Mouse (Mus musculus): ENCODE data around the gene Agfg2. TPM values are rescaled to one million over a fixed set of nuclear protein-coding genes. Genes with fewer than 3 reads are reported as not detected.

The Agfg2 gene
- polyA plus RNA-seq, 1 experiment from 2014 or later = 11.3 TPM

GRCm38 (mm10) chr5:137713454-137713853 is 28.9 kb upstream of the Agfg2 start:
- no peaks in the 10 kb centered on the region for H3K36me3 ChIP-seq (ENCODE audit: control insufficient read depth, insufficient read depth, low read length)
- H3K9me3 ChIP-seq (ENCODE audit: control insufficient read depth, low read length) = no peaks in the 10 kb centered on the region
- no peaks in the 10 kb centered on the region for H3K27me3 ChIP-seq (ENCODE audit: control insufficient read depth, insufficient read depth, low read length)
- no peak overlapping the region for H3K4me2 ChIP-seq (ENCODE audit: low read depth, low read length)
- 82% methylated on average over 5 of the region's 5 CpGs for WGBS
- ATAC-seq (ENCODE audit: low read depth) = no peak
- H3K4me3 ChIP-seq (ENCODE audit: low read depth, low read length) = no peak overlapping the region
- no peaks in the 10 kb centered on the region for H3K4me1 ChIP-seq (ENCODE audit: control insufficient read depth, insufficient read depth, low read length)
- H3K27ac ChIP-seq (ENCODE audit: low read depth, low read length) = no peak overlapping the region
- no peak overlapping the region for H3K9ac ChIP-seq (replicated peaks; ENCODE audit: low read depth, low read length)

- H3K9me3 ChIP-seq (ENCODE audit: control insufficient read depth, low read length) = no peaks in the 10 kb centered on the region
- no peaks in the 10 kb centered on the region for H3K27me3 ChIP-seq (ENCODE audit: control insufficient read depth, insufficient read depth, low read length)
- H3K4me1 ChIP-seq (ENCODE audit: control insufficient read depth, insufficient read depth, low read length) = no peaks in the 10 kb centered on the region
- ATAC-seq (ENCODE audit: low read depth) = no peak
- 60% methylated on average over 12 of the region's 12 CpGs for WGBS
- H3K4me3 ChIP-seq (ENCODE audit: low read depth, low read length) = no peak overlapping the region
- no peaks in the 10 kb centered on the region for H3K36me3 ChIP-seq (ENCODE audit: control insufficient read depth, insufficient read depth, low read length)
- H3K4me2 ChIP-seq (ENCODE audit: low read depth, low read length) = peak overlapping the region; percentile 20; the same call in 1 of the 2 replicates
- H3K27ac ChIP-seq (ENCODE audit: low read depth, low read length) = peak overlapping the region; percentile 39; the same call in 1 of the 2 replicates
- no peak overlapping the region for H3K9ac ChIP-seq (replicated peaks; ENCODE audit: low read depth, low read length)
These were observed 22.5 kb upstream of the Agfg2 start for GRCm38 (mm10) chr5:137706913-137707633.

GRCm38 (mm10) chr5:137705242-137705641 is 20.7 kb upstream of the Agfg2 start:
- ATAC-seq (ENCODE audit: low read depth) = no peak
- H3K4me2 ChIP-seq (ENCODE audit: low read depth, low read length) = no peak overlapping the region
- no peaks in the 10 kb centered on the region for H3K27me3 ChIP-seq (ENCODE audit: control insufficient read depth, insufficient read depth, low read length)
- no peak overlapping the region for H3K9ac ChIP-seq (replicated peaks; ENCODE audit: low read depth, low read length)
- WGBS = 19% methylated on average over 6 of the region's 6 CpGs
- no peaks in the 10 kb centered on the region for H3K9me3 ChIP-seq (ENCODE audit: control insufficient read depth, low read length)
- H3K4me1 ChIP-seq (ENCODE audit: control insufficient read depth, insufficient read depth, low read length) = no peaks in the 10 kb centered on the region
- no peaks in the 10 kb centered on the region for H3K36me3 ChIP-seq (ENCODE audit: control insufficient read depth, insufficient read depth, low read length)
- H3K4me3 ChIP-seq (ENCODE audit: low read depth, low read length) = no peak overlapping the region
- no peak overlapping the region for H3K27ac ChIP-seq (ENCODE audit: low read depth, low read length)

GRCm38 (mm10) chr5:137699850-137700249 is 15.3 kb upstream of the Agfg2 start:
- no peaks in the 10 kb centered on the region for H3K9me3 ChIP-seq (ENCODE audit: control insufficient read depth, low read length)
- no peak for ATAC-seq (ENCODE audit: low read depth)
- 71% methylated on average over 2 of the region's 2 CpGs for WGBS
- H3K4me3 ChIP-seq (ENCODE audit: low read depth, low read length) = no peak overlapping the region
- H3K4me1 ChIP-seq (ENCODE audit: control insufficient read depth, insufficient read depth, low read length) = no peaks in the 10 kb centered on the region
- H3K27me3 ChIP-seq (ENCODE audit: control insufficient read depth, insufficient read depth, low read length) = no peaks in the 10 kb centered on the region
- no peak overlapping the region for H3K4me2 ChIP-seq (ENCODE audit: low read depth, low read length)
- no peak overlapping the region for H3K27ac ChIP-seq (ENCODE audit: low read depth, low read length)
- no peaks in the 10 kb centered on the region for H3K36me3 ChIP-seq (ENCODE audit: control insufficient read depth, insufficient read depth, low read length)
- no peak overlapping the region for H3K9ac ChIP-seq (replicated peaks; ENCODE audit: low read depth, low read length)

GRCm38 (mm10) chr5:137699080-137699479 is 14.6 kb upstream of the Agfg2 start:
- 70% methylated on average over 3 of the region's 3 CpGs for WGBS
- Histone ChIP-seq H3K4me1 (ENCODE audit: control insufficient read depth, insufficient read depth, low read length) (no peaks in the 10 kb centered on the region), H3K9me3 (ENCODE audit: control insufficient read depth, low read length) (no peaks in the 10 kb centered on the region), H3K27me3 (ENCODE audit: control insufficient read depth, insufficient read depth, low read length) (no peaks in the 10 kb centered on the region), H3K27ac (ENCODE audit: low read depth, low read length) (no peak overlapping the region), H3K36me3 (ENCODE audit: control insufficient read depth, insufficient read depth, low read length) (no peaks in the 10 kb centered on the region), H3K4me3 (ENCODE audit: low read depth, low read length) (no peak overlapping the region), H3K9ac (replicated peaks; ENCODE audit: low read depth, low read length) (no peak overlapping the region), H3K4me2 (ENCODE audit: low read depth, low read length) (no peak overlapping the region)
- no peak for ATAC-seq (ENCODE audit: low read depth)

GRCm38 (mm10) chr5:137695930-137696329 is 11.4 kb upstream of the Agfg2 start:
- no peaks in the 10 kb centered on the region for H3K4me1 ChIP-seq (ENCODE audit: control insufficient read depth, insufficient read depth, low read length)

GRCm38 (mm10) chr5:137694796-137695195 is 10.3 kb upstream of the Agfg2 start:
- Histone ChIP-seq H3K27ac (ENCODE audit: low read depth, low read length) (no peak overlapping the region), H3K9me3 (ENCODE audit: control insufficient read depth, low read length) (no peaks in the 10 kb centered on the region), H3K4me1 (ENCODE audit: control insufficient read depth, insufficient read depth, low read length) (no peaks in the 10 kb centered on the region), H3K36me3 (ENCODE audit: control insufficient read depth, insufficient read depth, low read length) (no peaks in the 10 kb centered on the region), H3K27me3 (ENCODE audit: control insufficient read depth, insufficient read depth, low read length) (no peaks in the 10 kb centered on the region), H3K9ac (replicated peaks; ENCODE audit: low read depth, low read length) (no peak overlapping the region), H3K4me3 (ENCODE audit: low read depth, low read length) (no peak overlapping the region), H3K4me2 (ENCODE audit: low read depth, low read length) (no peak overlapping the region)
- WGBS = 48% methylated on average over 3 of the region's 3 CpGs
- ATAC-seq (ENCODE audit: low read depth) = no peak

More at GRCm38 (mm10) chr5:137695930-137696329, 11.4 kb upstream of the Agfg2 start:
- Histone ChIP-seq H3K27me3 (ENCODE audit: control insufficient read depth, insufficient read depth, low read length) (no peaks in the 10 kb centered on the region), H3K4me2 (ENCODE audit: low read depth, low read length) (no peak overlapping the region), H3K36me3 (ENCODE audit: control insufficient read depth, insufficient read depth, low read length) (no peaks in the 10 kb centered on the region), H3K9ac (replicated peaks; ENCODE audit: low read depth, low read length) (no peak overlapping the region), H3K4me3 (ENCODE audit: low read depth, low read length) (no peak overlapping the region), H3K9me3 (ENCODE audit: control insufficient read depth, low read length) (no peaks in the 10 kb centered on the region), H3K27ac (ENCODE audit: low read depth, low read length) (no peak overlapping the region)
- ATAC-seq (ENCODE audit: low read depth) = no peak
- 90% methylated on average over 4 of the region's 4 CpGs for WGBS

- no peak overlapping the region for H3K4me3 ChIP-seq (ENCODE audit: low read depth, low read length)
- H3K27me3 ChIP-seq (ENCODE audit: control insufficient read depth, insufficient read depth, low read length) = no peaks in the 10 kb centered on the region
- ATAC-seq (ENCODE audit: low read depth) = no peak
- H3K4me1 ChIP-seq (ENCODE audit: control insufficient read depth, insufficient read depth, low read length) = no peaks in the 10 kb centered on the region
- no peak overlapping the region for H3K9ac ChIP-seq (replicated peaks; ENCODE audit: low read depth, low read length)
- no peak overlapping the region for H3K27ac ChIP-seq (ENCODE audit: low read depth, low read length)
- H3K4me2 ChIP-seq (ENCODE audit: low read depth, low read length) = no peak overlapping the region
- no peaks in the 10 kb centered on the region for H3K9me3 ChIP-seq (ENCODE audit: control insufficient read depth, low read length)
- no peaks in the 10 kb centered on the region for H3K36me3 ChIP-seq (ENCODE audit: control insufficient read depth, insufficient read depth, low read length)
- 73% methylated on average over 1 of the region's 1 CpGs for WGBS
These were observed 7.4 kb upstream of the Agfg2 start for GRCm38 (mm10) chr5:137691881-137692280.

- Histone ChIP-seq H3K4me2 (ENCODE audit: low read depth, low read length) (no peak overlapping the region), H3K9ac (replicated peaks; ENCODE audit: low read depth, low read length) (no peak overlapping the region), H3K27ac (ENCODE audit: low read depth, low read length) (no peak overlapping the region), H3K4me1 (ENCODE audit: control insufficient read depth, insufficient read depth, low read length) (no peaks in the 10 kb centered on the region), H3K27me3 (ENCODE audit: control insufficient read depth, insufficient read depth, low read length) (no peaks in the 10 kb centered on the region), H3K9me3 (ENCODE audit: control insufficient read depth, low read length) (no peaks in the 10 kb centered on the region), H3K36me3 (ENCODE audit: control insufficient read depth, insufficient read depth, low read length) (no peaks in the 10 kb centered on the region), H3K4me3 (ENCODE audit: low read depth, low read length) (no peak overlapping the region)
- ATAC-seq (ENCODE audit: low read depth) = no peak
- WGBS = 71% methylated on average over 9 of the region's 9 CpGs
These were observed 6.0 kb upstream of the Agfg2 start for GRCm38 (mm10) chr5:137690531-137690930.
